Mouse (Mus musculus) testis, adult 10 weeks (tissue): ENCODE measurements around the gene Sap30. TPM values are rescaled to one million over a fixed set of nuclear protein-coding genes. Genes with fewer than 3 reads are reported as not detected.

Source experiments
- polyA plus RNA-seq: library from polyadenylated mRNA; stranded (reverse); fragments of 350-450 nt; fragmentation: Illumina TruSeq; extraction: RNeasy Lipid Tissue Mini Kit (QIAGEN cat#74804); gene quantifications from one replicate; pipeline ENCODE4 v1.2.3, GENCODE M21; 2014; ENCODE audit warnings: low read depth, low replicate concordance

Sap30 gene
- 35.9 TPM for polyA plus RNA-seq

GRCm38 (mm10) chr8:57487441-57488155 lies at the start of gene Sap30:
Gene Sap30 (minus strand): TSS chr8:57487860.

GRCm38 (mm10) chr8:57511316-57512118 lies 23.9 kb upstream of the Sap30 start, which contains the start of gene Hmgb2:
Gene Hmgb2 (plus strand): TSS chr8:57511907.

GRCm38 (mm10) chr8:57455765-57456164 lies 31.9 kb downstream of the Sap30 start, which contains the start of gene Scrg1:
Gene Scrg1 (plus strand): TSS chr8:57455923.

Other genes with a start within 250 kb of the Sap30 start
- not detected for gene Hand2, start 166.9 kb downstream of the Sap30 start, polyA plus RNA-seq
- not detected for gene Scrg1, start 31.9 kb downstream of the Sap30 start, polyA plus RNA-seq
- gene Hmgb2, start 24.0 kb upstream of the Sap30 start, polyA plus RNA-seq = 113 TPM
- 17.0 TPM for gene Galnt7, start 165.2 kb upstream of the Sap30 start, polyA plus RNA-seq